Mouse (Mus musculus): ENCODE measurements around the gene Gm4969.

DNA sequence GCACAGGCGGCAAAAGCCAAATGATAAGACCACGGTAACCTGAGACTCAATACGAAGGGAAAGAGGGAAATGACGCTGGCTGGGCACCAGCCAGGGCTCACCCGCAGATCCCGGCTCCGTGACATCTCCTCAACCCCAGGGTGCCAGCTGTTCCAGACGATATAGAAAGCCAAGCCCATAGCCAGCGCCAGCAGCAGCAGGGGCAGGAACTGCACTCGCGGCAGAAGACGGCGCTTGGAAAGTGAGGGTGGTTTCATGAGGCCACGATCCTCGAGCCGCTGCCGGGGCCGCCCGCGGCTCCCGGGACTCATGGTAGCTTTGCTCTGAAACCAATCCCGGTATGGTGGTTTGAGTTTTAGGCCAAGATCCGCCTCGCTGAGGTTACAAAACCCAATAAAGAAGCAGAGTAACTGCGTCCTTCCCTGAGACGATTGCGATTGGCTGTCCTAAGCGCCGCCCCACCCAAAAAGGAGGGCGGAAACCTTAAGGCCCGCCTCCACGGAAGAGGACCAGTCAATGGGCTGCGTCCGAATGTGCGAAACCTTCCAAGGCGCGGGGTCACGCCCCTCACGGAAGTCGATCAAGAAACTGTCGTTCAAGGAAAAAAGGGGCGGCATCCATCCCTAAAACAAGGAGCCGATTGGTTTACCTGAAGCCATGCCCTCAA is 30.8 kb upstream of the Gm4969 start, which contains the start of gene Qpctl:
- no peak for TF ChIP-seq CTCF (IDR thresholded peaks at IDR 0.05; ENCODE audit: insufficient read depth, low read length)
- peak; percentile 48; the same call in 1 of the 2 replicates for TF ChIP-seq POLR2A (IDR thresholded peaks at IDR 0.05; ENCODE audit: borderline replicate concordance, extremely low read depth, low read depth, low read length)

Data from lung, adult 2 months (tissue).